Mouse (Mus musculus) forebrain, embryonic 14.5 days (tissue): ENCODE measurements around the gene Apol6. TPM values are rescaled to one million over a fixed set of nuclear protein-coding genes. Genes with fewer than 3 reads are reported as not detected.

Experiments
- ATAC-seq: fragments of 200-750 bp; cut with Nextera tagmentation; 2 replicates; pipeline ENCODE4 v1.8.0; 2017; ENCODE audit warnings: mild to moderate bottlenecking, moderate library complexity
- DNase-seq: peaks from one replicate; pipeline ENCODE4 v3.0.0-alpha.2; 2015; ENCODE audit warnings: low spot score
- H3K27ac ChIP-seq: fragments of 300-500 bp; sonication (generic); 2 replicates; pipeline ENCODE4 v1.5.1; 2014; ENCODE audit warnings: low read depth, mild to moderate bottlenecking, control low read depth, low read length, moderate library complexity
- H3K27me3 ChIP-seq: fragments of 300-500 bp; sonication (generic); replicated peaks from 2 replicates; pipeline ENCODE4 v1.6.1; 2014; ENCODE audit warnings: low read length, control low read depth, mixed read lengths; ENCODE audit not compliant: control insufficient read depth, insufficient read depth
- H3K36me3 ChIP-seq: fragments of 300-500 bp; sonication (generic); 2 replicates; pipeline ENCODE4 v1.6.1; 2014; ENCODE audit warnings: low read length, control low read depth; ENCODE audit not compliant: control insufficient read depth, insufficient read depth
- H3K4me1 ChIP-seq: fragments of 300-500 bp; sonication (generic); 2 replicates; pipeline ENCODE4 v1.6.1; 2014; ENCODE audit warnings: antibody characterized with exemption, low read length, control low read depth; ENCODE audit not compliant: control insufficient read depth, insufficient read depth
- H3K4me2 ChIP-seq: fragments of 300-500 bp; sonication (generic); 2 replicates; pipeline ENCODE4 v1.6.1; 2014; ENCODE audit warnings: mild to moderate bottlenecking, control low read depth, low read length
- H3K4me3 ChIP-seq: fragments of 300-500 bp; sonication (generic); 2 replicates; pipeline ENCODE4 v1.5.1; 2014; ENCODE audit warnings: low read depth, low read length, control low read depth
- H3K9ac ChIP-seq: fragments of 300-500 bp; sonication (generic); 2 replicates; pipeline ENCODE4 v1.6.1; 2014; ENCODE audit warnings: mild to moderate bottlenecking, low read length, control low read depth, moderate library complexity
- H3K9me3 ChIP-seq: fragments of 300-500 bp; sonication (generic); replicated peaks from 2 replicates; pipeline ENCODE4 v1.6.1; 2016; ENCODE audit warnings: low read length, control low read depth, mixed read lengths; ENCODE audit not compliant: control insufficient read depth
- WGBS: fragments of 180-500 bp; shearing (Covaris S2); extraction: QIAGEN DNeasy Blood & Tissue Kit; methylation state at CpG from one replicate; pipeline ENCODE4 v1.1.7; 2014; 5-methylcytosine and 5-hydroxymethylcytosine counted together
- polyA plus RNA-seq: library from polyadenylated mRNA; unstranded; fragments of >200 nt; fragmentation: Nextera tagmentation; extraction: Ambion mirVana; gene quantifications from 2 replicates; pipeline ENCODE4 v1.2.1, GENCODE M21; 2014

Gene Apol6
- not detected in 2 replicates for polyA plus RNA-seq

- WGBS: 86% methylated on average over 12 of the region's 12 CpGs
- no peak for ATAC-seq
These were observed at the start of gene Apol6 for GRCm38 (mm10) chr15:77044597-77045320. Gene Apol6 (plus strand): TSS chr15:77044729.

GRCm38 (mm10) chr15:76998048-76998447, 46.5 kb upstream of the Apol6 start:
- Histone ChIP-seq H3K4me3 (no peak overlapping the region), H3K4me1 (no peaks in the 10 kb centered on the region), H3K9me3 (no peaks in the 10 kb centered on the region), H3K27me3 (no peaks in the 10 kb centered on the region), H3K4me2 (no peak overlapping the region), H3K36me3 (no peaks in the 10 kb centered on the region), H3K9ac (no peak overlapping the region), H3K27ac (no peak overlapping the region)
- 75% methylated on average over 2 of the region's 2 CpGs for WGBS
- no peak for ATAC-seq
- no peak for DNase-seq

More at GRCm38 (mm10) chr15:77044597-77045320, at the start of gene Apol6:
- H3K9me3 ChIP-seq: no peaks in the 10 kb centered on the region
- H3K9ac ChIP-seq: no peak within 1 kb of the TSS
- H3K27me3 ChIP-seq: no peaks in the 10 kb centered on the region
- no peaks in the 10 kb centered on the region for H3K4me1 ChIP-seq
- no peak within 1 kb of the TSS for H3K4me3 ChIP-seq
- no peak within 1 kb of the TSS for H3K27ac ChIP-seq
- no peak within 1 kb of the TSS for H3K4me2 ChIP-seq
- no peak for DNase-seq
- H3K36me3 ChIP-seq: no peaks in the 10 kb centered on the region

GRCm38 (mm10) chr15:76998878-76999588, 45.5 kb upstream of the Apol6 start:
- Histone ChIP-seq H3K4me1 (no peaks in the 10 kb centered on the region), H3K27me3 (no peaks in the 10 kb centered on the region), H3K9me3 (no peaks in the 10 kb centered on the region), H3K4me2 (peak overlapping the region; percentile 23; the same call in 1 of the 2 replicates), H3K27ac (no peak overlapping the region), H3K9ac (0 out of 2 replicates have a peak overlapping the region, but pooled peaks have one; percentile 21), H3K4me3 (no peak overlapping the region), H3K36me3 (no peaks in the 10 kb centered on the region)
- ATAC-seq (no peak), DNase-seq (peak; percentile 53)
- 47% methylated on average over 21 of the region's 21 CpGs for WGBS

GRCm38 (mm10) chr15:77003173-77003867, 41.2 kb upstream of the Apol6 start:
- H3K4me2 ChIP-seq: no peak overlapping the region
- DNase-seq (no peak), ATAC-seq (no peak)
- H3K27ac ChIP-seq: no peak overlapping the region
- H3K36me3 ChIP-seq: no peaks in the 10 kb centered on the region
- H3K9me3 ChIP-seq: no peaks in the 10 kb centered on the region
- no peaks in the 10 kb centered on the region for H3K27me3 ChIP-seq
- 89% methylated on average over 3 of the region's 3 CpGs for WGBS
- no peaks in the 10 kb centered on the region for H3K4me1 ChIP-seq
- no peak overlapping the region for H3K9ac ChIP-seq
- H3K4me3 ChIP-seq: no peak overlapping the region

GRCm38 (mm10) chr15:77003868-77004215, 40.7 kb upstream of the Apol6 start:
- Histone ChIP-seq H3K27ac (no peak overlapping the region), H3K9me3 (no peaks in the 10 kb centered on the region), H3K27me3 (no peaks in the 10 kb centered on the region), H3K9ac (no peak overlapping the region), H3K4me2 (no peak overlapping the region), H3K36me3 (no peaks in the 10 kb centered on the region), H3K4me1 (no peaks in the 10 kb centered on the region), H3K4me3 (no peak overlapping the region)
- ATAC-seq (no peak), DNase-seq (peak; percentile 66)
- 23% methylated on average over 3 of the region's 3 CpGs for WGBS

GRCm38 (mm10) chr15:77008851-77009250, 35.7 kb upstream of the Apol6 start:
- DNase-seq (no peak), ATAC-seq (no peak)
- 92% methylated on average over 6 of the region's 6 CpGs for WGBS
- no peak overlapping the region for H3K9ac ChIP-seq
- H3K9me3 ChIP-seq: no peaks in the 10 kb centered on the region
- no peak overlapping the region for H3K4me2 ChIP-seq
- H3K36me3 ChIP-seq: no peaks in the 10 kb centered on the region
- H3K27ac ChIP-seq: no peak overlapping the region
- H3K4me3 ChIP-seq: no peak overlapping the region
- H3K4me1 ChIP-seq: peaks cover 4% of the 10 kb centered on the region; the same call in 1 of the 2 replicates
- no peaks in the 10 kb centered on the region for H3K27me3 ChIP-seq

GRCm38 (mm10) chr15:77013753-77014241, 30.7 kb upstream of the Apol6 start:
- Histone ChIP-seq H3K9ac (no peak overlapping the region), H3K4me3 (no peak overlapping the region)
- peak; percentile 73 for DNase-seq

GRCm38 (mm10) chr15:77014431-77014830, 30.1 kb upstream of the Apol6 start:
- DNase-seq (no peak), ATAC-seq (no peak)
- WGBS: 88% methylated on average over 6 of the region's 6 CpGs
- H3K4me1 ChIP-seq: peaks cover 5% of the 10 kb centered on the region; the same call in 1 of the 2 replicates
- H3K36me3 ChIP-seq: no peaks in the 10 kb centered on the region
- H3K27me3 ChIP-seq: no peaks in the 10 kb centered on the region
- H3K9me3 ChIP-seq: no peaks in the 10 kb centered on the region
- H3K4me3 ChIP-seq: no peak overlapping the region
- H3K27ac ChIP-seq: peak overlapping the region; percentile 80
- H3K4me2 ChIP-seq: no peak overlapping the region
- H3K9ac ChIP-seq: no peak overlapping the region

More at GRCm38 (mm10) chr15:77013753-77014241, 30.7 kb upstream of the Apol6 start:
- Histone ChIP-seq H3K4me2 (0 out of 2 replicates have a peak overlapping the region, but pooled peaks have one; percentile 5), H3K4me1 (peaks cover 5% of the 10 kb centered on the region; the same call in 1 of the 2 replicates), H3K27me3 (no peaks in the 10 kb centered on the region), H3K9me3 (no peaks in the 10 kb centered on the region), H3K27ac (peak overlapping the region; percentile 80), H3K36me3 (no peaks in the 10 kb centered on the region)
- WGBS: 42% methylated on average over 15 of the region's 15 CpGs
- ATAC-seq: peak; percentile 72
